Mouse (Mus musculus) CD4-positive, CD25-positive, alpha-beta regulatory T cell, adult 2 months (primary cell): Measurements from ENCODE around the gene Tmem164.

Experiments used
- DNase-seq: peaks from one replicate; pipeline ENCODE4 v3.0.0-alpha.2; 2012; ENCODE audit warnings: low read depth, low spot score

Gene Tmem164

GRCm38 (mm10) chrX:142828184-142828908, 147.1 kb downstream of the Tmem164 start:
- no peak for DNase-seq

- DNase-seq, result no peak
These were observed 148.1 kb downstream of the Tmem164 start for GRCm38 (mm10) chrX:142829267-142829666.

- DNase-seq, result no peak
These were observed 148.8 kb downstream of the Tmem164 start for GRCm38 (mm10) chrX:142829866-142830470.

- DNase-seq, result no peak
These were observed 149.4 kb downstream of the Tmem164 start for GRCm38 (mm10) chrX:142830572-142830971.

- DNase-seq, result no peak
These were observed 151.0 kb downstream of the Tmem164 start for GRCm38 (mm10) chrX:142832221-142832620.

- DNase-seq, result no peak
These were observed 152.1 kb downstream of the Tmem164 start for GRCm38 (mm10) chrX:142833164-142833796.

GRCm38 (mm10) chrX:142834807-142835206, 153.6 kb downstream of the Tmem164 start:
- DNase-seq, result no peak

- no peak for DNase-seq
These were observed 155.2 kb downstream of the Tmem164 start for GRCm38 (mm10) chrX:142836399-142836798.

GRCm38 (mm10) chrX:142837316-142837715, 156.1 kb downstream of the Tmem164 start:
- no peak for DNase-seq

GRCm38 (mm10) chrX:142838841-142839240, 157.6 kb downstream of the Tmem164 start:
- DNase-seq, result no peak

GRCm38 (mm10) chrX:142839411-142839810, 158.2 kb downstream of the Tmem164 start:
- no peak for DNase-seq

GRCm38 (mm10) chrX:142841916-142842315, 160.7 kb downstream of the Tmem164 start:
- no peak for DNase-seq

- no peak for DNase-seq
These were observed 165.1 kb downstream of the Tmem164 start for GRCm38 (mm10) chrX:142846266-142846665.

- DNase-seq, result no peak
These were observed 166.8 kb downstream of the Tmem164 start for GRCm38 (mm10) chrX:142848032-142848431.

- DNase-seq, result no peak
These were observed 188.6 kb downstream of the Tmem164 start for GRCm38 (mm10) chrX:142869844-142870243.

- no peak for DNase-seq
These were observed 201.0 kb downstream of the Tmem164 start for GRCm38 (mm10) chrX:142882255-142882654.

- DNase-seq, result peak; percentile 19
These were observed 202.4 kb downstream of the Tmem164 start for GRCm38 (mm10) chrX:142883593-142883992.

GRCm38 (mm10) chrX:142885962-142886361, 204.8 kb downstream of the Tmem164 start:
- no peak for DNase-seq
